Mouse (Mus musculus) CD4-positive, CD25-positive, alpha-beta regulatory T cell (primary cell): ENCODE results near the gene Gm10428. TPM values are rescaled to one million over a fixed set of nuclear protein-coding genes. Genes with fewer than 3 reads are reported as not detected.

Source experiments
- polyA plus RNA-seq: library from polyadenylated mRNA; unstranded; fragments of 100-300 nt; shearing (Covaris generic); gene quantifications from one replicate; pipeline ENCODE4 v1.2.1, GENCODE M21; 2017

The Gm10428 gene
- polyA plus RNA-seq, result not detected

DNA sequence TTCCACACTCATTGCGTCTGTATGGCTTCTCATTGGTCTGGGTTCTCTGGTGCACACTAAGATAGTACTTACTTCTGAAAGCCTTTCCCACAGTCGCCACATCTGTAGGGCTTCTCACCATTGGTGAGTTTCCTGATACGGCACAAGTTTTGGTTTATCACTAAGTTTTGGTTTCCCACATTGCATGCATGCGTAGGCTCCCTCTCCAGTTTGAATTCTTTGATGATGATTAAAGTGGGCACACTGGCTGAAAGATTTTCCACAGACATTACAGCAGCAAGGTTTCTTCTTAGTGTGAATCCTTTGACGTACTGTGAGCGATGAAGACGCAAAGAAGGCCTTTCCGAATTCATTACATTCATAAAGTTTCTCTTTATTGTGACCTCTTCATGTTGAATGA is at the start of gene Gm10428:
Gm10428 (plus strand) TSS at position 321 of the 400 bp plus-strand sequence.

GRCm38 (mm10) chr11:62731311-62732021 is 21.4 kb upstream of the Gm10428 start, which contains the start of gene Zfp287:
Gene Zfp287, minus strand, starts transcription at chr11:62731905.

GRCm38 (mm10) chr11:62788935-62789616 is 36.2 kb downstream of the Gm10428 start, which contains the start of gene Zfp286:
Gene Zfp286, minus strand, starts transcription at chr11:62789462.

Other genes with a start within 250 kb of the Gm10428 start
- 3.5 TPM for gene Cenpv, start 213.8 kb upstream of the Gm10428 start, polyA plus RNA-seq
- 2,356 TPM for gene Ubb, start 201.9 kb upstream of the Gm10428 start, polyA plus RNA-seq
- 88.9 TPM for gene Trpv2, start 178.6 kb upstream of the Gm10428 start, polyA plus RNA-seq
- 4.2 TPM for gene Lrrc75a, start 104.6 kb upstream of the Gm10428 start, polyA plus RNA-seq
- gene Mmgt2, start 104.4 kb upstream of the Gm10428 start, polyA plus RNA-seq, result 44.2 TPM
- 26.8 TPM for gene Zfp287, start 21.2 kb upstream of the Gm10428 start, polyA plus RNA-seq
- 4.2 TPM for gene Zfp286, start 36.4 kb downstream of the Gm10428 start, polyA plus RNA-seq
- 1.7 TPM for gene Trim16, start 67.1 kb downstream of the Gm10428 start, polyA plus RNA-seq
- gene Fbxw10, start 94.0 kb downstream of the Gm10428 start, polyA plus RNA-seq, result 4.5 TPM
- gene Tvp23b, start 126.4 kb downstream of the Gm10428 start, polyA plus RNA-seq, result 47.5 TPM
- gene Cdrt4, start 198.1 kb downstream of the Gm10428 start, polyA plus RNA-seq, result not detected